Mouse (Mus musculus) adrenal gland, postnatal 36 days (tissue): ENCODE results near the gene Zfp600. TPM values are rescaled to one million over a fixed set of nuclear protein-coding genes. Genes with fewer than 3 reads are reported as not detected.
"Not testable (repeated sequence)": the region's sequence is repeated elsewhere in the genome, so short reads cannot be mapped to it uniquely, and the experiment has no call there.

Source experiments
- DNase-seq, 2 experiments: peaks; one replicate each; pipeline ENCODE4 v3.0.0; 2021; ENCODE audit warnings: mixed read lengths in 1 of 2
- long read RNA-seq, 2 experiments: library from polyadenylated mRNA; stranded (forward); transcript quantifications; one replicate each; pipeline ENCODE4 v2.0.0; 2021; ENCODE audit warnings: borderline sequencing depth in 2 of 2
- total RNA-seq, 2 experiments: library from RNA; stranded (reverse); gene quantifications; 2 replicates each; pipeline ENCODE4 v1.2.3; 2021

Gene Zfp600
- total RNA-seq: under 1 TPM in 1 of 2 experiments, not detected in 1; 0.83 TPM
- long read RNA-seq, experiment 1: 0 reads
- long read RNA-seq, experiment 2: 0 reads

DNA sequence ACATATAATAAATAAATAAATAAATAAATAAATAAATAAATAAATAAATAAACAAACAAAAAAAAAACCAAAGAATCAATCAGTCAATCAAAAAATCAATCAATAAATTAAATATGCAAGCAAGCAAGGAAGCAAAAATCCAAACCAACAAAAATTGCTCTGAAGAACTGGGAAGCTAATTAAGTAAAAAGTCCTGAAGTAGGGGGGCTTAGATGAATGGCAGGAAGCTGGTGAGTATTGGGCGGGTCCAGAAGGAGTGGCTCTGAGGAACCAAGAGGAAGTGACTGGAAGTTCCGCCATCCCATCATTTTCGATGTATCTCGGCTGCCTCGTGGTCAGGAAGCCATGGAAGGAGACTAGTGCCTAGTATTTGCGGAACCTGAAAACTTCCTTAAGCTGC is at the start of gene Zfp600:
TSS of gene Zfp600 (plus strand) at position 301 of the 400 bp plus-strand sequence.
- not testable (repeated sequence) for DNase-seq

DNA sequence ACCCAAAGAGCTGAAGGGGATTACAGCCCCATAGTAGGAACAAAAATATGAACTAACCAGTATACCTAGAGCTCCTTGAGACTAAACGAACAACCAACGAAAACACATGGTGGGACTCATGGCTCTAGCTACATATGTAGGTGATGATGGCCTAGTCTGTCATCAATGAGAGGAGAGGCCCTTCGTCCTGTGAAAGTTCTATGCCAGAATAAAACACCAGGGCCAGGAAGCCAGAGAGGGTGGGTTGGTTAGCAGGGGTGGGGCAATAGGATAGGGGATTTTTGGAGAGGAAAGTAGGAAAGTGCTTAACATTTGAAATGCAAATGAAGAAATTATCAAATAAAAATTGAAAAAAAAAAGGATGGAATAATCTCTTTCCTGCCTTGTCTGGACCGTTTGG is 6.3 kb downstream of the Zfp600 start:
- DNase-seq: not testable (repeated sequence)

DNA sequence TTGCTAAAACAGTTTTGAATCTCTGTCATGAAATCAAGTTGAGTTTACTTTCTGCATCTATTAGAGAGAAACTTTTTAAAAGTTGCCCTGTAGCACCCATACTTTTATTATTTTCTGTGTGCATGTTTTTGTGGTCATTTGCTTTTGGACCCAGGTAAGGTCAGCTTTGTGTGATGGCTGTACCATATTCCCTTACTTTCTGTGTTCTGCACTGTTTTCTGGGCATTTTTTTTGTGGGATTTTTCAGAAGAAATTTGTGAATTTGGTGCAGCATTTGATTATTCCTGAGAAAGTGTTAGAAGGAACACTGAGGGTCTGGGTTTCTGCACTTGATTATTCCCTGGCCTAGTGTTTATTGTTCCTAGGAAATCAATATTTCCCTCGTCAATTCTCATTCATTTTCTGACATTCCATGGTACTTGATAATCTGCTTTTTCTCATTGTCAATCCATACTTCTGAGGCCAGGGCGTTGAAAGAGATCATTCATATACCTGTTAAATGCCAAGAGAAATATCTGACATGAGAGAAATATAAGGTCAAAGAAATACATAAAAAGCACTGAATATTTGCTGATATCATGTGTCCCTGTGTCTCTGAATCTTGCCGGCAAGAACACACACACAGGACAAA is 10.7 kb downstream of the Zfp600 start:
- not testable (repeated sequence) for DNase-seq

DNA sequence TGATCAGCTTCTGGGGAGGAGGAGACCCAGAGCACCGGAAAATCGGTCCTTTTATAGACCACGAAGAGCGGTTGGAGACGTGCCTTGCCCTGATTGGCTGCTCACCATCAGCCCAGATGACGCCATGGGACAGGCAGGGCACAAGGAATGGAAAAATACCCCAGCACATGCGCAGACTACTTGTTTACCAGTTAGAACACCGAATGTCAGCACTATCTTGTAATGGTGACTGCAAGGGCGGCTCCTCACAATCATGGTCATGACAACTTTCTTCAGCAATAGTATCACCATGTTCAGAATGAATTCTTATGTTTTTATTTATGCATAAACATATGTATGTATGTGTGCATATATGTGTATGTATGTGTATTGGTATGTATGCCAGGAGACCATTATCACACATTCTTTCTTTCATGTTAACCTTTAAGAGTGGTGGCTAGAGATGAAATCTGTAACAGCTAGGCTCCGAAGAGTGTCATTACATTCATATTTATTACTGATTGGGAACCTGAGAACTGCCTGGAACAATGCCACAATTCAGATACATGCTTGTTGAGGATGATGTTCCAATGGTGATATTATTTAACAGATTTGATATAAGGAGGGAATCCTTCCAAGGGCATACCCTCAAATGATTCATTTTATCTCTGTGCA is 11.4 kb downstream of the Zfp600 start:
- DNase-seq: not testable (repeated sequence)

DNA sequence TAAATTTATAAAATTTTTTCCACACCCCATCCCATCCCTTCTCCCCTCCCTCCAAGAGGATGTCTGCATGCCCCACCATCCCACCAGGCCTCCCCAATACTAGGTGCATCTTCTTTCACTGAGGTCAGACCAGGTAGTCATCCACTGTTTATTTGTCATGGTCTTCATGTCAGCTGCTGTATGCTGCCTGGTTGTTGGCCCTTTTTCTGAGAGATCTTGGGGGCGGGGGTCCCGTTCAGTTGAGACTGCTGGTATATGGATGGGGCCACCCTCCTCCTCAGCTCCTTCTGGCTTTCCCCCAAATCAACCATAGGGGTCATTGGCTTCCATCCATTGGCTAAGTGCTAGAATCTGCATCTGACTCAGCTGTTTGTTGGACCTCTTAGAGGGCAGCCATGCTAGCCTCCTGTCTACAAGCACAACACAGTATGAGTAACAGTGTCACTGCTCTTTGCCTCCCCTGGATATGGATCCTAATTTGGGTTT is 12.1 kb downstream of the Zfp600 start:
- not testable (repeated sequence) for DNase-seq

DNA sequence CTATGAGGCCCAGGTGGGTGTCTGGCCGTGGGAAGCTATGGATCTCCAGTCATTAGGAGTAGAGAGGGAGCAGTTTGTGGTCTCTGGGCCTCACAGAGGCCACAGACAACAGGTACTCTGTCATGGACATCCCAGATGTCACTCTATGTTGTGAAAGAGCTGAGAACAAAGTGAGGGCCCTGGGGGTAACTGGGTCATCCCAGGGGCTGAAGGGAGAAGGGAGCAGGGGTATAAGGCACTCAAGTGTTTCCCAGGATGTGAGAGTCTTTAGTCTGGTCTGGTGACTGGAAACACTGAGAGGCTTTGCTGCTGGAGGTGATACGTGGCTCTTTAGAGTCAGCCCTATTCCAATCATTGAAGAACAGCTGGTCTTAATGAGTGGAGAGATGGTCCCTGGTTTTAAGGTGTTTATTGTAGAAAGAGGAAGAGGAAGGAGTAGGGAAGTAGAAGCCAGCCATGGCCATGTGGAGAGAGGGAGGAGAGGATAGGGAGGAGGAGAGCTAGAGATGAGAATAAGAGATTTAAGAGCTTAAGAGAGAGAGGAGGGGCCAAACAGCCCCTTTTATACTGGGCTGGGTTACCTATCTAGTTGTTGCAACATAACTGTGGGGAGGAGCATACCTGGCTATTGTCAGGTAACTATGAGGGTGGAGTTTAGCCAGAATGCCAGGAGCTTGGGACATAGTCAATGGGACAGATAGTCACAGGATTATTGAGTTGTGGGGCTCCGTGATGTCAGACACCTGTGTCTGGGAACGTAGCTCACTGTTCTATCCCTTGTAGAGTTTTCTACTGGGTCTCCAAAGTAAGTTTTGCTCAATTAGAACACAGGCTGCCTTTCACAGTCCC is 17.0 kb downstream of the Zfp600 start:
- DNase-seq: not testable (repeated sequence)

DNA sequence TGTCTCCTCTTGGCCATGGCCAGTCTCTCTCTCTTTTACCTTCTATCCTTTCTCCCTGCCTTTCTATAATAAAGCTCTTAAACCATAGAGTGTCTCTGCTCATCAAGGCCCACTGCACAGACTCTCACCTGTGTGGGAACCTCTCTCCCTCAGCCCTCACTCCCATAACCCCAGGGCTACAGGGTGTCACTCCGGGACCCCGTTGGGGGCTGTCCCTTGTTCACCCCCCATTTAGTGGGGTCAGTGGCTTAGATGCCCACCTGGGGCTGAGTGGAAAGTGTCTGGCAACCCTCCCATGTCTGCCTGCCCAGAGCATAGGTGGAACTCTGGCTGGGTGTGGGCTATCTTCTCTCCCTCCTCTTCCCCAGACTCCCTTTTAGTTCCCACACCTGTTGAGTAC is 47.7 kb downstream of the Zfp600 start:
- not testable (repeated sequence) for DNase-seq

DNA sequence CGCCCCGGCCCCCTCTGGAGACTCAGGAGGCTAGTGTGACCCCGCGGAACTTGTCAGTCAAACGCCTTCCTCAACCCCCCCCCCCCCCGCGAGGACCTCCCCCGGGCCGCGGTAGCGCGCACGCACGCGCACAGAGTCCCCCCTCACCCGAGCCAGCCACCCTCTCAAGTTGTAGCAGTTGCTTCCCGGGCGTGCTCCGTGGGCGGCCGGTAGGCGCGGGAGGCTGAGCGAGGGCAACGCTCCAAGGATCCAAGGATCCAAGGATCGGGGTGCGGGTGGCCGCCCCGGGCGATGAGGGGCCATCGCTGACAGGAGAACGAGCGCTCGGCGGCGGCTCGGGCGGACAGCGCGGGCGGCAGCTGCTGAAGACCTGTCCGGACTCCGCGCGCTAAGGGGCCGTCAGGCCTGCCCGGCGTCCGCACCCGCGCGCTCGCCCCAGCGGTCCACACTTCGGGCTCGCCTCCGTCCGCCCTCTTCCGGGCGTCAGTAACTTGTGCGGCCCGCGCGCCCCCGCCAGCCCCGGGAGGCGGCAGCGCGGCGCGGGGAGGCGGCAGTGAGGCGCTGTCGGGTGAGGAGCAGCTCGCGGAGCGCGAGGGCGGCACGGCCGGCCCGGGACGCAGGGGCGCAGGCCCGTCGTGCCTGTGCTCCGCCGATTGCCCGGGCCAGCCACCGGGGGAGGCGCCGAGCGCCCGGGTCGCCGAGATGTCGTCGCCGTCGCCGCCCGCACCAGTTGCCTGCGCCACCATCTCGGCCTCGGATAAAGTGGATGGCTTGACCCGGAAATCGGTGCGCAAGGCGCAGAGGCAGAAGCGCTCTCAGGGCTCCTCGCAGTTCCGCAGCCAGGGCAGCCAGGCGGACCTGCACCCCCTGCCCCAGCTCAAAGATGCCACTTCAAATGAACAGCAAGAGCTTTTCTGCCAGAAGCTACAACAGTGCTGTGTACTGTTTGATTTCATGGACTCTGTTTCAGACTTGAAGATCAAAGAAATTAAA is 82.9 kb downstream of the Zfp600 start:
- not testable (repeated sequence) for DNase-seq

DNA sequence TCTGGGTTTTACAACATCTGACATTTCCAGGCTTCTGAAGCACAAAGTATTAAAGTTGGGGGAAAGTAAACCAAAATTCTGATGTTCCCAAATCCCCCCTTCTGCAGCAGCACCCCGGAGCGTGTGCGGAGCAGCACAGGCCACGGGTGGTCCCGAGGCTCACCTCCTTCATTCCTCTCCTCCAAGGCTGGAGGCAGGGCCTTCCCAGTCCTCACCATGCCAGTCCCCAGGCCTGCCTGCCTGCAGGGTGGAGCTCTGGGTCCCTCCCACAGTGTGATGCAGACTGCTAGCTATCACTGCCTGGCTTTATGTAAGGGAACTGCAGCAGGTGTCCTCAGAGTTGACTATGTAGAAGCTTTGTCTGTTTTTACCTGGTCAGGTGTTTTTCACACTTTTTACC is 85.5 kb downstream of the Zfp600 start:
- DNase-seq: not testable (repeated sequence)

Other genes with a start within 250 kb of the Zfp600 start
- gene Zfp987, start 59.5 kb upstream of the Zfp600 start, total RNA-seq: under 1 TPM in 1 of 2 experiments, not detected in 1; 0.10 TPM